Mouse (Mus musculus): ENCODE data around the gene Gm45140.
"Not testable (repeated sequence)": the region's sequence is repeated elsewhere in the genome, so short reads cannot be mapped to it uniquely, and the experiment has no call there.

The Gm45140 gene

GRCm38 (mm10) chr6:87774909-87775308 is 60.7 kb downstream of the Gm45140 start:
- no peak for DNase-seq

DNA sequence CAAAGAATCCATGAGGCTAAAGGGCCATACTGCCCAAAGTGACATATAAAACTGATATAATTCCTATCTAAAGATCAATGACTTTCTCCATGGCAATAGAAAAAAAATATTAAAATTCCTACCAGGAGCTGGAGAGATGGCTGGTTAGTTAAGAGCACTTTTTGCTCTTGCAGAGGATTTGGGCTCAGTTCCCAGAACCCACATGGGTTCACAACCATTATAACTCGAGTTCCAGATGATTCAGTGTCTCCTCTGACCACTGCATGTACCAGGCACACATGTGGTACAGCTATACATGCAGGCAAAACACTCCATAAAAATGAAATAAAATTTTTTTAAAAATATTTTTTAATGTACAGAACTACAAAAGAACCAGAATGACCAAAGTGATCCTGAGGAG is 61.1 kb downstream of the Gm45140 start:
- DNase-seq: no peak

- DNase-seq: peak in 1 of 2 experiments; percentile 45
Observed at GRCm38 (mm10) chr6:87770626-87771025, 65.0 kb downstream of the Gm45140 start.

GRCm38 (mm10) chr6:87764296-87764695 is 71.3 kb downstream of the Gm45140 start:
- DNase-seq: not testable (repeated sequence)

- peak; percentile 24 to 62 for DNase-seq
Observed at GRCm38 (mm10) chr6:87763376-87764280, 72.0 kb downstream of the Gm45140 start.

DNA sequence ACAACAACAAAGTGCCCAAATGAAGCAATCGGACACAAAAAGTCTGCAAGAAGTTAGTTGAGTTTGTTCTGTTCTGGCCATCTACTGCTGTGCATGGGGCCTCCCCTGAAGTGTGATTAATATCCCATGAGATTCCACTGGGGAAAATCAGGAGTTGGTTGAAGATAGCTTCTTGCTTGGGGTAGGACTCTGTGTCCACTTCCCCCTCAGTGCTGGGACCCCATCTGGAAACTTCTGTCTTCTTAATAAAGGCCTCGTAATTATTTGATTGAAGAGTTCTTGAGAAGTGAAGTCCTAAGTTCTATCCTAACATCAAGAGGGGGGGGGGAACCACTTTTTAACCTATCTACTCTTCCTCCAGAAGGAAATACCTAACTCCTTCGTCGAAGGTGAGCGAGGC is 73.4 kb downstream of the Gm45140 start:
- DNase-seq: no peak

GRCm38 (mm10) chr6:87759850-87760249 is 75.7 kb downstream of the Gm45140 start:
- peak; percentile 31 to 32 for DNase-seq

DNA sequence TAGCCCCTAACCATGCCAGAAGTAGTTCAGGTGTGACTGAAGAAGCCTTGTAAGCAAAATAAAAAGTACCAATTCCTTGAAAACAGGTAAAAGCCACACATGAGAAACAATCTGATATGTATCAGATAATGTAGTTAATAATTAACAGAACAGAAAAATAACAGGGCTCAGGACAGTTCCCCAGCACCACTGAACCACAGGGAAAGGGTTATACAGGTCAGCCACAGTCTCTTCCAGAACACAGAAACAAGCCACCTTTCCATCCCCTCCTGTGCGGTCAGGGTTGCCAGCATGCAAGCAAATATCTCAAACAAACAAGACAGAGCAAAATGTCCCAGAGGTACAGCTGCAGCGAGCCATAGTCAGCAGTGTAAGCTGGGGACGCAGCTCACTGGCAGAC is 76.2 kb downstream of the Gm45140 start:
- no peak for DNase-seq

- DNase-seq: no peak
Observed at GRCm38 (mm10) chr6:87756896-87757295, 78.7 kb downstream of the Gm45140 start.

GRCm38 (mm10) chr6:87755196-87755595 is 80.4 kb downstream of the Gm45140 start:
- DNase-seq: no peak

GRCm38 (mm10) chr6:87751574-87751973 is 84.0 kb downstream of the Gm45140 start:
- DNase-seq: no peak

GRCm38 (mm10) chr6:87750184-87750910 is 85.2 kb downstream of the Gm45140 start:
- DNase-seq: no peak

- DNase-seq: no peak
Observed at GRCm38 (mm10) chr6:87748531-87748930, 87.1 kb downstream of the Gm45140 start.

- DNase-seq: no peak
Observed at GRCm38 (mm10) chr6:87748078-87748477, 87.5 kb downstream of the Gm45140 start.

DNA sequence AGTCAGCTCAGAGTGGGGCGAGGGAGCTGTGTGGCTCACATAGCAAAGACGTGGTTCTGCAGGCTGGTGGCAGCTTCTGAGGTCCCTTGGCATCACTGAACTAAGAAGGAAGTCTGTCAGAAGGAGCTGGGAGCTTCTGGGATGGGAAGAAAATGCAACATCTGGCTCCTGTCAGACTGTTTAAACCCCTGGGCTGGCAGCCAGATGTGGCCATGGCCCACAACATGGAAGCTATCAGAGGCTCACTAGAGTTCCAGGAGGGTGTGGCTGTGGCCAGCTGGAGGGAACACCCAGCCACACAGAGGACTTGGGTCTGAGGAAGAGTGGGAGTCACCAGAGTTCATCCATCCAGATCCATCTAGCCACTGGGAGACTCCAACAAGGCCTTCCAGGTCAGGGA is 88.7 kb downstream of the Gm45140 start:
- peak in 1 of 2 experiments; percentile 32 for DNase-seq

GRCm38 (mm10) chr6:87746059-87746458 is 89.5 kb downstream of the Gm45140 start:
- DNase-seq: no peak

- DNase-seq: peak; percentile 46 to 53
Observed at GRCm38 (mm10) chr6:87745301-87745700, 90.3 kb downstream of the Gm45140 start.

DNA sequence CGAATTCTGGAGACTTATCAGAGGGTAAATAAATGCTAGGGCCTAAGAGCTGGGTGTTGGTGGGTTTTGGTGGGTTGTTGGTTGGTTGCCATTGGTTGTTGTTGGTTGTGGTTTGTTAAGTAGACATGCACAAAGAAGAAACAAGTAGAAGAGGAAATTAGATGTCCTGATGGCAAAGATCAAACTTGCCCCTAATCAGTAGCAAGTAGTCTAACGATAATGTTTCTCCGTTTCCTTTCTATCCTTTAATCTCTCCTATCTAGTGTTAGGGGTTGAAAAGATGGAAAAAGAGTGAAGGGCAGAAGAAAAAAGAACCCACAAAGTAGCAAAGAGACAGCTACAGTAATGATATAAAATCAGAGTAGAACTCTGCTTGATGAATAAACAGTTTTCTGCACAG is 91.0 kb downstream of the Gm45140 start:
- no peak for DNase-seq

GRCm38 (mm10) chr6:87743281-87743680 is 92.3 kb downstream of the Gm45140 start:
- no peak for DNase-seq

DNA sequence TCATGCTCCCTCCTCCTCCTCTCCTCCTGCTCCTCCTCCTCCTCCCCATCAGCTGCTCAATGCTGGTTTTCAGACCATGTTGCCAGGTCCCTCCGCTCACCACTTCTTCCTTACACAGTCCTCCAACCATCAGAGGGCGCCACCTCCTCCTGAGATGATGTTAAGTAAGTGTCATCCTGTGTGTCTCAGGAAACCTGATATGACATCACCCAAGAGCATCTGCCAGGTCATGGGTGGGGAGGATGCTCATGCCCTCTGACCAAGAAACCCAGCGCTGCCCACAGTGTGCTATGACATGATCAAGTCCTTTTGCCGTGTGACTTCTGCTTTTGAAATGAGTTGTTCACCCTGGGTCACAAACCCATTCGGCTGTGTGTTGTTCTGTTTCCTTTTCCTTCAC is 92.8 kb downstream of the Gm45140 start:
- DNase-seq: no peak

DNA sequence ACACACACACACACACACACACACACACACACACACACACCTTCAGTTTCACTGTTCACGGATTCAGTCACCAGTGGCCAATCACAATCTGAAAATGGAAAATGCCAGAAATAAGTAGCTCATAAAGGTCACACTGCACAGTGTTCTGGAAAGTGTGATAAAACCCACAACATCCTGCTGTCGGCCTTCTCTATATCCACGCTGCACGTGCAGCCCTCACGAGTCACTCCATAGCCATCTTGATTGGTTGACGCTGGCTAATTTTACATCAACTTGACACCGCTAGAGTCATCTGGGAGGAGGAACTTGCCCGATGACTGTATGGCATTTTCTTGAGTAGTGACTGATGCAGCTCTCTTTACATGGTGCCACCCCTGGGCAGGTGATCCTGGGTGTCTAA is 93.6 kb downstream of the Gm45140 start:
- DNase-seq: no peak

- DNase-seq: no peak
Observed at GRCm38 (mm10) chr6:87740496-87740895, 95.1 kb downstream of the Gm45140 start.

DNA sequence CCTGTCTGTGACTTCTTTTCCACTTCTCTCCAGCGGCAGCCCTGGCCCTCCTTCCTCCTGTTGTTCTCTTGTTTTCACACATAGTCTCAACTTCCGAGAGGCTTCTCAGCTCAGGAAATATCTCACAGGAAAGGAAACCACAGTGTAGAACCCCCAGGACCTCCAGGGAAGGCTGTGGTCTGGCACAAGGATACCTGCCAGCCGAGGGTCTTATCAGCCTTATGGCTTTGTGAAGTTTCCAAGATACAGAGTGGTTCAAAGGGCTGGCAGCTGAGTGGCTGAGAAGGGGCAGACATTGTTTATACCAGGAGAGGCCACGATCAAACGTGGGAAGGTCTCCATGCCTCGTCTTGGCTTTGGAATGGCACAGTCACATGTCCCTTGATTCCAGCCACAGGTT is 95.7 kb downstream of the Gm45140 start:
- no peak for DNase-seq
